Mouse (Mus musculus) cortical plate, adult 2 months (tissue): ENCODE results near the gene Npdc1.

ENCODE experiments used
- CTCF ChIP-seq: fragments of 200-500 bp; IDR thresholded peaks from 2 replicates; pipeline ENCODE4 v1.5.1; 2011; ENCODE audit warnings: mild to moderate bottlenecking, control low read depth, low read length; ENCODE audit not compliant: insufficient read depth; ENCODE audit errors: extremely low read depth
- POLR2A ChIP-seq: fragments of 200-500 bp; IDR thresholded peaks from 2 replicates; pipeline ENCODE4 v1.6.1; 2011; ENCODE audit warnings: mild to moderate bottlenecking, low read length, control low read depth; ENCODE audit not compliant: insufficient read depth; ENCODE audit errors: extremely low read depth

DNA sequence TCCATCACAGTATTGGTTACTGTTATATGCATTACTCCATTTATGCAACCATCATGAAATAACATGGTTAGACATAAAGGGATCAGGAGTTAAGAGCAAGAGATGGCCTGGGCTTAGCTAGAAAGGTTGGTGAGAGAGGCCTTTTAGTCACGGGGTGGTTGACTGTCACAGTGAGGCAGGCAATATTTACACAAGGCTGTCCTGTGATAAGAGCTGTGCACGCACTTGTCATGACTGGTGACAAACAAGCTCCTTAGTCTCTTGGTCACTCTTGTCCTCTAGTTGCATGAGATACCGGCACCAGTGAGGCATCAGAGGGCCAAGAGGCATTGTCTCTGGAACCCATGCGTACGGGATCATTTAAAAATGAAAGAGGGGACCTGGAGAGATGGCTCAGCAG, 14.7 kb upstream of the Npdc1 start:
- TF ChIP-seq CTCF (no peak), POLR2A (no peak)
